Mouse (Mus musculus) ES-CJ7 (cell line): ENCODE results near the gene Zfp523.
A peak's percentile ranks its signal among the peaks of the same experiment; 100 is the strongest.

Source experiments
- DNase-seq: peaks from one replicate; pipeline ENCODE4 v3.0.0; 2011; ENCODE audit warnings: low read depth, low spot score

Zfp523 gene

DNA sequence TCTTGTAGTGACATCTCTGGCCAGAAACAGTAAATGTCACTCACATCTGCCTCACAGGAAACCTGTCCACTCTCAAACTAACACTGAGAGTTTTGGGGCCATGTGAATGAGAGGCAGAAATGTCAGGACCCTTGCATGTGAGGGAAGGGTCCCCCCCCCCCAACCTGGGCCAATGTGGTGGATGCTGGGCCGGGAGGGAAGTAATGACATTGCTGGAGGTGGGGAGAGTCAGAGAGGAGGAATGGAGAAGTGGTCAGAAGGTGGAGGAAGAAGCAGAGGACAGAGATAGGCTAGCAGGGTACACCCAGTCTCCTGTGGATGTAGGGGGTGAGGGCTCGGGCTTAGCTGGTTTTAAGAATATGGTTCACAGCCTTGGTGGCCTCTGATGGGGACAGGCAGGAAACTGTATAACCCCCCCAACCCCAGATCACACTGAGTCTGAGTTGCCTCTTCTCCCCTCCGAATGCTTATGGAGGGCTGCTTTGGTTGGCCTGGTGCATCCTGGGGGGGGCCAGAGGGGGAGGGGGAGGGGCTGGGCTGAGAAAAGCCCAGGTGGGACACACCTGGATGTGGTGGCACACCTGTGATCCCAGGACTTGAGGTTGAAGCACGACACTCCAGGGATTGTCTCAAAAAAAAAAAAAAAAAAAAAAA is 32.7 kb downstream of the Zfp523 start:
- DNase-seq = no peak

DNA sequence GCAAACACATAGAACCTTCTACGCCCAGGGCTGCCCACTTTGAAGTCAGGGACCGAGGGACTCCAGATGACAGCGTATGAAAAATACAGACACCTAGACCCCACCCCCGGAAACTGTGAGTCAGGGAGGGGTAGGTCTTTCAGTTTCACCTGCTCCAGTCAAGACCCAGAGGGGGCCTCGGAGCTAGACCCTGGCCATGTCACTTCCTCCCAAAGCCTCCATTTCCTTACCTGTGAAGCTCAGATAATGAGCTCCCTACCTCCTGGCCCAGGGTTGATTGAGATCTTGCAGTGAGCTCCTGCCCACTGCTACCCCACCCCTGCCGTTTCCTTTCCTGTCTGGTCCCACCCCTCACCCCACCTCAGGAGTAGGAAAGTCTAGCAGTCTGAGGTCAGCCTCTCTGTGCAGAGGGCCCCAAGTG is 35.0 kb downstream of the Zfp523 start:
- peak; percentile 52 for DNase-seq

DNA sequence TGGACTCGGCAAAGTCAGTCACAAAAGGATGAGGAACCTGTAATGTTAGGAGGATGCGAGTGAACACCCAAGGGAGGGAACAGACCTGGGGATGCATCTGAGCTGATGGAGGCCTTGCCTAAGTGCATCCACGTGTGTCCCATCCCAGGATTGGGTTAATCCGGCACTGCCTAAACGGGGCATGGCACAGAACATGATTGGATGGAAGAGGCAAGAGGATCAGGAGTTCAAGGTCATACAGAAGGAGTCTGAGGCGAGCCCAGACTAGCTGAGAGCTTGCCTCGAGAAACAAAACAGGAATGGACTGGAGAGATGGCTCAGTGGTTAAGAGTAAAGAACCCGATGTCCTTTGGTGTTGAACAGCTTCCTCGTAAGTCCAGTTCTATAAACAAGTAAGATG is 35.5 kb downstream of the Zfp523 start:
- peak; percentile 79 for DNase-seq

DNA sequence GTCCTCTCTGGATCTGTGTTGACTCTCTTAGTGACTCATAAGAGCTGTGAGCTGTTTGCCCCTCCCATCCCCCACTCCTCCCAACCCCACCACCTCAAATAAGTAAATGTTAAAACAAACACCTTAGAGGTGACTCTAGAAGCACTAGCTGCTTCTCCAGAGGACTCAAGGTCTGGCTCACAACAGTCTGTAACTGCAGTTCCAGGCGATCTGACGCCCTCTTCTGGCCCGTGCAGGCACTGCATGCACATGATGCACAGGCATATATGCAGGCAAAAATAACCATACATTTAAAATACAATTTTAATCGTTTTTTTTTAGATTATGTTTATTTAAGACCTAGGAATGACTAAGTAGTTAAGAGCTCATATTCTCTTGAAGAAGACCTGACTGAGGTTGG is 36.3 kb downstream of the Zfp523 start:
- DNase-seq = peak; percentile 70

DNA sequence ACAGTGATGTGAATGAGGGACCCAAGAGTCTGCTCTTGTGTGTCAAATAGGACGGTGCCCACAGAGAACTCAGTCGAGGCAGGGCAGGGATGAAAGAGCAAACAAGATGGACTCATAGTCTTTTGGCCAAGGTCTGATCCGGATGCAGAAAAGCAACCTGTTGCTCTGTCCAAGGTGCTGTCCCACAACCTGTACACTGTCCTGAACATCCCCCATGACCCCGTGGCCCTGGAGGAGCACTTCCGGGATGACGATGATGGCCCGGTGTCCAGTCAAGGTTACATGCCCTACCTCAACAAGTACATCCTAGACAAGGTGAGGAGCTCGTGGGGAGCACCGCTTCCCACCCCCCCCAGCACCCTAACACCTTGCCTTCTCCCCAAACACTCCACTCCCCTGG is 39.9 kb downstream of the Zfp523 start:
- peak; percentile 46 for DNase-seq

DNA sequence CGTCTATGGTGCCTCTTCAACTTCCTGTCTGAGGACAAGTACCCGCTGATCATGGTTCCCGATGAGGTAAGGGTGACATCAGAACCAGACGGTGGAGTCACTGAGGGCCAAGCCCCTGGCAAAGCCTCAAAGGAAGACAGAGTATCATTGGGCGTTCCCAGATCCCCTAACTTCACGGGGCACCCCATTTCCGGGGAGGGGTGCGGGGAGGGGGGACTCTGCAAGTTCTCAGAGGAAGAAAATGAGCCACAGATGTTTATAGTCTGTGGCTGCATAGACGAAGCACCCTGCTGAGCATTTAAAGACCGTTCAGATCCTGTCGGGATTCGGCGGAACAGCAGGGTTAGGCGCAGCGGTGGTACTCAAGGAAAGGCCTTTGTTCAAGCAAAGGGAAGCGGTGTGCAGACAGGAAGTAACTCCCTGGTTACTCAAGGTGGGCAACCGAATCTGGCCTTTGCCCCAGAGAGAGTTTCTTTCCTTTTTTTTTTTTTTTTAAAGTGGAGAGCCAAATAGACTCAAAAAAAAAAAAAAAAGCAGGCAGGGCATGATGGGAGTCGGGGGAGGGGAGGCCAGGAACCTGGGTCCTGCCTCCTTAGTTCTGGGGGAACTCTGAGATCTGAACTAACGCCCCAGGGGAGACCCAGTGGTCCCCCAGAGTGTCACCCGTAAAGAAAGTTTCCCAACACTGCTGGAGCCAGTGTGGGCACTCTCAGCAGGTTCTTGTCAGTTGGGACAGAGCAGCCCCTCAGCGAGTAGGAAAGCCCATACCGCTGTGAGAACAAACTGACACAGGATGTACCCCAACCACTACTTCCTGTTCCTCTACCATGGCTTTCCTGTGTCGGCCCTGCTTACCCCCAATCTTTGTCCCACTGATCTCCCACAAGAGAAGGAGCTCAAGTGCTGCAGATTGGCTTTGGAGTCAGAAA is 41.1 kb downstream of the Zfp523 start:
- DNase-seq = peak; percentile 93

DNA sequence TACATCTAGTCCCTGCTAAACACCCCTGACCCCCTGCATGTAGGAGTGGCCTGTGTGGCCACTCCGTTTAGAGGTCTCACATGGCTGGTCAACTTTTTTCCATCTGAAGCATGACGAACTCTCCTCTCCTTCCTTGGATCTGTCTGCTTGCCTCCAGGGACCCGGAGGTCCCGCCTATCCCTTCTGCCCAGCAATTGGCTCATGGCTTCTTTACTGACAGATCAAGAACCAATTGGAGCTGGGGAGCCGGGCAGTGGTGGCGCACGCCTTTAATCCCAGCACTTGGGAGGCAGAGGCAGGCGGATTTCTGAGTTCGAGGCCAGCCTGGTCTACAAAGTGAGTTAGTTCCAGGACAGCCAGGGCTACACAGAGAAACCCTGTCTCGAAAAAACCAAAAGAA is 45.5 kb downstream of the Zfp523 start:
- DNase-seq = peak; percentile 75

DNA sequence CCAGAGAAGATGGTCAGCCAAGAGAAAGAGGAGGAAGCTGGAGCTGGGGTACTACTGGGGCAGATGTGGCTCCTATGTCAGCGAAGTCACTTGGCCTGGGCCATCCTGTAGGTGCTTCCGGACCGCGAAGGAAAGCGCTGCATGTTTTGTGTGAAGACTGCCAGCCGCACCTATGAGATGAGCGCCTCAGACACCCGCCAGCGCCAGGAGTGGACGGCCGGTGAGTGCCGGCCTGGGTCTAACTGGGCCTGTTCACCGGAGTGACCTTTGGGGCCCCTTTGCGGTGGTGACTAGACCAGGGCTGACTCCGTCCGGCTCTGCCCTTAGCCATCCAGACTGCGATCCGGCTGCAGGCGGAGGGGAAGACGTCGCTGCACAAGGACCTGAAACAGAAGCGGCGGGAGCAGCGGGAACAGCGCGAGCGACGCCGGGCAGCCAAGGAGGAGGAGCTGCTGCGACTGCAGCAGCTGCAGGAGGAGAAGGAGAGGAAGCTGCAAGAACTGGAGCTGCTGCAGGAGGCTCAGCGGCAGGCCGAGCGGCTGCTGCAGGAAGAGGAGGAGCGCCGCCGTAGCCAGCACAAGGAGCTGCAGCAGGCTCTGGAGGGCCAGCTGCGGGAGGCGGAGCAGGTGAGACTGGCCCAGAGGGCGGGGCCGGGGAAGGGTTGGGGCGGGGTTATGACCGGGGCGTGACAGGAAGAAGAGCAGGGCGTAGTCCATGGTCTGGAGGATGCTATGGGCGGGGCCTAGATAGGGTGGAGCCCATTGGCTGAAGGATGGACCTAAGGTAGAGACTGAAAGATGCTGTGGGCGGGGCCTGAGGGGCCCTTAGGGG is 46.8 kb downstream of the Zfp523 start:
- peak; percentile 99 for DNase-seq

DNA sequence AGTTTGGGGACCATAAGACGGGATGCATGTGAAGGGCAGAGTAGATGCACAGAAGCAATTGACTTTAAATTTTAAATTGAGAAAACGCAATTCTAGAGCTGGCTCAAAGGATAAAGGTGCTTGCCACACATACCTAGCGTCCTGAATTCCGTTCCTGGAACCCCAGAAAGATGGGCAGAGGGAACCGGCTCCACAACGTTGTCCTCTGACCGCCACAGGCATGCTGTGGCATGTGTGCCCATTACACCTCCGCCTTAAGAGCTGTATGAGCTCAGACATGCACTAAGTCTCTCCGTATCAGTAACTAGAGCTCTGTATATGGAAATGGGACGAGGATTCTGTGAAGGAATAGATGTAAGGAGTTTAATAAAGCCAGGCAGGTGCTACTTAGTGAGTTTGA is 47.7 kb downstream of the Zfp523 start:
- DNase-seq = no peak

DNA sequence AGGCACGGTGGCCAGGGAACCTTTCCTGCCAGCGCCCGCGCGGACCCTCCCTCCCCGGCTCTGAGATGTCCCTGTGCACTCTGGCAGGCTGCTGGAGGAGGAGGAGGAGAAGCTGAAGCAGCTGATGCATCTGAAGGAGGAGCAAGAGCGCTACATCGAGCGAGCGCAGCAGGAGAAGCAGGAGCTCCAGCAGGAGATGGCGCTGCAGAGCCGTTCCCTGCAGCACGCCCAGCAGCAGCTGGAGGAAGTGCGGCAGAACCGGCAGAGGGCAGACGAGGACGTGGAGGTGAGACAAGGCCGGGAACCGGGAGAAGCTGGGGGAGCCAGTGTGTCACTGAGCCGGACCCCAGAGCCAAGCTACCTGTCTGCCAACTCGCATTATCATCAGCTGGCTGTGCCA is 49.1 kb downstream of the Zfp523 start:
- peak; percentile 95 for DNase-seq

DNA sequence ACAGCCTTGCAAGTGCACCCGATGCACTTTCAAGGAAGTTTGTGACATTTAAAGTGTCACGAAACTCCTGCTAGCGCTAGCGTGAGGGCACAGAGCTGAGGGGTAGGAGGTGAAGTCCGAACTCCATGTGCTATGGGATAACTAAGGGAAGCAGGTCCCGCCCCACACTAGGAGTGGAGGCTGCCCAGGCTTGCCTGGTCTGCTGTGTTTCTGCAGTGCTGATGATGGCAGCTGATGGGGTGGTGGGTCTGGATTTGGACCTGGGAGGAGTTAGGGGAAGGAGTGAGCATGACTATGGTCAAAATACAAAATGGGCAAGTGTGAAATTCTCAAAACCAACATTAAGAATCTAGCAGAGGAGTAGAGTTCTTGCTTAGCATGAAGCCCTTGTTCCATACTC is 53.6 kb downstream of the Zfp523 start:
- DNase-seq = peak; percentile 43

DNA sequence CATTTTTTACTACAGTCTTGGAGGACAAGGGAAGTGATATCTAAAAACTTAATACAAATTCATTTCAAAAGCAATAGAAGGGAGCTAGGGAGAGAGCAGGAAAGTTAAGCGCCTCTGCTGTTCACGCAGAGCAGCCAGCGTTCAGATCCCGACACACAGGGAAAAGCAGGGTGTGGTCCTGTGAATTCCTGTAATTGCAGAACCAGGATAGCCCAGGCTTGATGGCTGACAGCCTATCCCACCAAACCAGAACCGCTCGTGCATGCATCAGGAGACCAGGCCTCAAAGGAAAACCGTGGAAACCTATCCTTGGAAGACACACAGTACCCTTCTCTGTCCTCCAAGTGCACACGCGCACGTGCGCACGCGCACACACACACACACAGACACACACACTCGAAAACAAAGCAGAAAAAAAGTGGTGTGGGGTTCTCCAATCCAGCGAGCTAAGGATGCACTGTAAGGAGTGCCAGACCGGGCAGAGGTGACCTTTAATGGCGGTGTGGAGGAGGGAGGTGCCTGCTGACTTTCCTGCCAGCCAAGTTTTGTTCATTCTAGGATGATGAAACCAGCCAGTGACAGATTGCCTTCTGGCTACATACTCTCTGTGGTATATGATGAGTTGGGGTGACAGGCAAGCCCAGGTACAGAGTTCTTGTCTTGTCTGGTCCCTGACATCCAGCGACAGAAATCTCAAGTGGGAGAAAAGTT is 54.3 kb downstream of the Zfp523 start:
- peak; percentile 83 for DNase-seq

DNA sequence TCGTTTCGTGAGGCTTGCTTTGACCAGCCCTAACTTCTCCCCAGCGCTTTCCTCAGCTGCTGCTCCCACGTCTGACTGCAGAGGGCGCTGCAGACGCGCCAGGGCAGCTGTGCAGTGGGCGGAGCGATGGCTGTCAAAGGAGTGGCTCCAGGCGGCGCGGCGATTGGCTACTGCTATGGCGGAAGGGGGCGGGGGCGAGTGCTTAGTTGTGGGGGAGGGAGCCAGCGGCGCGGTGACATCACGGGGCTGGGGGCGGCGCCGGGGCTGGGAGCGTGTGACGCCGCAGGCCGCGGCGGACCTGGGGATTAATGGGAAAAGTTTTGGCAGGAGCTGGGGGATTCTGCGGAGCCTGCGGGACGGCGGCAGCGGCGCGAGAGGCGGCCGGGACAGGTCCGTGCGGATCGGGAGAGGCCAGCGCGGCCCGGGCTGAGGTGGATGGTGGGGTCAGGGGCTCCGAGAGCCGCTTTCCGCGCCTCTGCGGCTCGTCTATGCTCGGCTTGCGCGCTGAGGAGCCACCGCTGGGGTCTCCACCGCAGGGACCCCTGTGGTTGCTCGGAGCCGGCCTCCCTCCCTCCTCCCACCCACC is 55.6 kb downstream of the Zfp523 start, which contains the start of gene Ppard:
Ppard (plus strand) TSS at position 226 of the 586 bp plus-strand sequence.
- peak; percentile 97 for DNase-seq

DNA sequence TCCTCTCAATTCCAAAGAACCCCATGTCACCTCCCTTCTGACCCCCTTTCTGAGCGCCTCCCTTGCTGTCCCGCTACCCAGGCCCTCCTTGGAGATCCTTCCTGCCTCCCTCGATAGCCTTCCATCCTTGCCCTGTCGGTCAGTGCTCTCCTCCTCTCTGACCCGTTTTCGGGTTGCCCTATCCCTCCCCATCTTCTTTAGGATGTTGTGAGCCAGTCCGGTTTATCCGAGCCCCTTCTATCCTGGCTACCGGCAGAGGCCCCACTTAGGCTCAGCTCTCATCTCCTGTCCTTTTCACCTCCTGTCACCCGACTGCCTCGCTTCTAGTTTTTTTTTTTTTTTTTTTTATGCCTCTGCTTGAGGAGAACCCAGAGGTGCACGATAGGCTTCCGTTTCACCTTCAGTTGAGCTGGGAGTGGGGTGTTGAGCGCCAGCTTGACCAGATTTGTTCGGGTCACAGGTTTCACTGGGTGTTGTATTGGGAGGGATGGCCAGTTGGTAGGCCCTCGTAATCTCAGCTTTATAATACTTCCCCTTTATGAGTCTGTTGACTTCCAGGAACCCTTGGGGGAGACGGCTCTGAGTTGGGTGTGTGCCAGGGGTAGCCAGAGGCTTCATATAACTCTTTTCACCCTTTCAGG is 56.3 kb downstream of the Zfp523 start:
- no peak for DNase-seq

DNA sequence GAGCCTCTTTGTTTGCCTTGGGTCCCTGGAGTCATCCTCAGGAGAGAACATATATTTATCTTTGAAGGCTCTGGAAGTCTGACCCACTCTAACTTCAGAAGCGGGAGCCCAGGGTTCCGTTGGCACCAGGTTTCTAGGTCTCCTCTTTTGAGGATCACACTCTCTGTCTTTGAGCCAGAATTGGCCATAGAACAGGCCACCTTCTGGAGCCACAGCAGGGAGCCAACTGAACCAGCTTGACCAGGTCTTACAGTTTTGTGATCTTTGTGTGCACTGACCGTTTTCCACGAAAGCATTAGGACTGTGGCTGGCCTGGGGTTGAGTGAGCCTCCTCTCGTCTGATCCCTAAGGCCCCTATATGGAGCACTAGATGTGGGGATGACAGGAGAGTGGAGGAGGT is 57.7 kb downstream of the Zfp523 start:
- DNase-seq = no peak

DNA sequence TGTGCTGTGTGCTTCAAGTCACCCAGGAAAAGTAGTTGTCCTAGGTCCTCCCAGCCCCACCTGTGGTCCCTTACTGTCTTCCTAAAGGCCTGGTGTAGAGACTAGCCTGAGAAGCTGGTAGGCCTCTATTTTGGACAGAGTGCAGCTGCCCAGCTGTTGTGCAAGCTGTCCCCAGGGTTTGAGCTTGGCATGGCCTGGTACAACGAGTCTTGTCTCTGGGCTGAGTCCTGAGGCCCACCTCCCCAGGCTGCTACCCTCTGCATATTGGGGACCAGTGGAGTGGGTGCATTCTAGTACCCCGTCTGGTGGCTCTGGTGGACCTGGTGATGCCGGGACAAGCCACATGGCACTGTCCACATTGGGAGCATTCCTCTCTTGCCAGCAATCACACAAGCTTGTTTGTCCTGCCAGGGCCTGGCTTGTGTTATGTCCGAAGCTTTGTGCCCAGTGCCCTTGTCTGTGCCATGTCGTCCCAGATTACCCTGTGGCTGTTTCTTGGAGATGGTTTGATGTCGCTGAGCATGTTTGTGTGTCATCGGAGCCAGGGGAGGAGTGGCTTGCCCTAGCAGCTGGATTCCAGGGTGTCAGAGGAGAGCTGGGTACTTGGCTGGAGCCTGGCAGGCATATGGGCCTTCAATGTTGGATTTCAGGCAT is 59.2 kb downstream of the Zfp523 start:
- no peak for DNase-seq

DNA sequence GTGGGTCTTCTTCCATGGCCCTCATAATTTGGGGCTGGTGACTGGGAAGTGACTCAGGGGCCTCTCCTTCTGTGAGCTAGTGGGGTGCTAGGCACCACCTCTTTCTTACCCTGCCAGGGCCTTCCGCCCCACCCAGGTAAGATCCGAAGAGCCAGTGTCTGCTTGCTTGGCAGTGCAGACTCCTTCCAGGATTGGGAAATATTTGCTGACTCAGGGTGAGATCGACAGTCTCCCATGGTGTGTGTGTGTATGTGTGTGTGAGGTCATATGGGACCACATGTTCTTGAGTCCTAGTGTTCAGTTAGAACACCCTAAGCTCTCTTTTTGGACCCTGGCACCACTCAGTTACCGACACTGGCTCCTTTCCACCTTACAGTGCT is 59.7 kb downstream of the Zfp523 start:
- DNase-seq = no peak

DNA sequence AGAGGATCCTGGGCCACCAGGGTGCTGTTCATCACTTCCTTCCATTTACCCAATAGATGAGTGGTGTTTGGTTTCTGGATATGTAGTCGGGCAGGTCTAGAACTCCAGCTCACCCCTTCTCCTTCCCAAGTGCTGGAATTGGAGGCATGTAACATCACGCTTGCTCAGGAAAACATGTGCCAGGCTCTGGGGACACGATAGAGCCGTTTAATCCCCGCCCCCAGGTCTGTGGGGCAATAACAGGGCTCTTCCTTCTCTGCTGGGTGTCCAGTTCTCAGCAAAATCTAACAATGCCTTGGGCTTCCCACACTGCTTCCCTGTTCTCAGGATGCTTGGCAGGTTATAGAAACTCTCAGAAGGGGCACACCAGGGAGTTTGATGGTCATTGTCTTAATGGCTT is 60.4 kb downstream of the Zfp523 start:
- no peak for DNase-seq

DNA sequence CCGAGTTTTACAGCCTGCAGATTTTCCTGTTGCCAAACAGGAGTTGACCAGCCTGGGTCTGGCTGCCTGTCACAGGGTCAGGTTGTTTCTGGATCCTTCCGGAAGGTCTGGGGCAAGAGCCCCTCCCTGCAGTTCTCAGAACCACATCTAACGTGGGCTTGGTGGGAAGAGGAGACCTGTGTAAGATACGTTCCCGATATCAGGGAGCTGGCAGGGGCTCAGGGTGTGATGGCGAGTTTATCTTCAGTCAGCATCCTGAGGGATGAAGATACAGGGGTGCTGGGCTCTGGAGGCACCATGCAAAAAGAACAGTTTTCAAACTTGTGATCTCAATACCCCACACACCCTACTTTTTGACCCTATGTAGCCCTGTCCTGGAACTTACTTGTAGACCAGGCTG is 60.9 kb downstream of the Zfp523 start:
- DNase-seq = no peak

DNA sequence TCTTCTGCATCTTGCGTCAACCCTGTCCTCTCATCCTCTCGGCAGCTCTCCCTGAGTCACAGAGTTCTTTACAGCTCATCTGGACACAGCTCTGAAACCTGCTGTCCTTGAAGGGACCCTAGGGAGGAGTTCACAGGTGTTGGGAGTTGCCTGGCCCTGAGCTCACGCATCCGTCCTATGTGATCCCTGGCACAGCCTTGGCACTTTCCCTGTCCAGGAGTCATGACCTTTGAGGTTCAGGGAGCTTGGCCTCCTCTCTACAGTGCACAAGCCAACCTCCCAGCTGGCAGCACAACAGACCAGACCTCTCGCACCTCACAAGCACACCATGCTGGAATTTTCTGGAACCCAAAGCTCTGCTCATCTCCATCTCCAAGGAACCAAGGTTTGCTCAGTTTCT is 63.9 kb downstream of the Zfp523 start:
- DNase-seq = no peak
